Mouse (Mus musculus): ENCODE measurements around the gene Nceh1. TPM values are rescaled to one million over a fixed set of nuclear protein-coding genes. Genes with fewer than 3 reads are reported as not detected.

Nceh1 gene
- polyA plus RNA-seq, 1 experiment from 2014 or later = 13.8 TPM

- no peaks in the 10 kb centered on the region for H3K4me1 ChIP-seq (replicated peaks)
- no peaks in the 10 kb centered on the region for H3K9me3 ChIP-seq
- no peaks in the 10 kb centered on the region for H3K36me3 ChIP-seq
- 89% methylated on average over 9 of the region's 9 CpGs for WGBS
- no peak overlapping the region for H3K4me3 ChIP-seq
- no peak overlapping the region for H3K27ac ChIP-seq (replicated peaks)
- H3K4me2 ChIP-seq = no peak overlapping the region
- H3K9ac ChIP-seq = no peak overlapping the region
- ATAC-seq (ENCODE audit: low FRiP score, low read depth) = no peak
- no peaks in the 10 kb centered on the region for H3K27me3 ChIP-seq
Measured at GRCm38 (mm10) chr3:27322591-27322990, 139.8 kb downstream of the Nceh1 start.

- Histone ChIP-seq H3K27ac (replicated peaks) (no peak overlapping the region), H3K9me3 (no peaks in the 10 kb centered on the region), H3K4me3 (no peak overlapping the region), H3K4me1 (replicated peaks) (no peaks in the 10 kb centered on the region), H3K4me2 (no peak overlapping the region), H3K27me3 (no peaks in the 10 kb centered on the region), H3K9ac (no peak overlapping the region), H3K36me3 (no peaks in the 10 kb centered on the region)
- 77% methylated on average over 5 of the region's 5 CpGs for WGBS
- no peak for ATAC-seq (ENCODE audit: low FRiP score, low read depth)
Measured at GRCm38 (mm10) chr3:27323551-27323950, 140.8 kb downstream of the Nceh1 start.

DNA sequence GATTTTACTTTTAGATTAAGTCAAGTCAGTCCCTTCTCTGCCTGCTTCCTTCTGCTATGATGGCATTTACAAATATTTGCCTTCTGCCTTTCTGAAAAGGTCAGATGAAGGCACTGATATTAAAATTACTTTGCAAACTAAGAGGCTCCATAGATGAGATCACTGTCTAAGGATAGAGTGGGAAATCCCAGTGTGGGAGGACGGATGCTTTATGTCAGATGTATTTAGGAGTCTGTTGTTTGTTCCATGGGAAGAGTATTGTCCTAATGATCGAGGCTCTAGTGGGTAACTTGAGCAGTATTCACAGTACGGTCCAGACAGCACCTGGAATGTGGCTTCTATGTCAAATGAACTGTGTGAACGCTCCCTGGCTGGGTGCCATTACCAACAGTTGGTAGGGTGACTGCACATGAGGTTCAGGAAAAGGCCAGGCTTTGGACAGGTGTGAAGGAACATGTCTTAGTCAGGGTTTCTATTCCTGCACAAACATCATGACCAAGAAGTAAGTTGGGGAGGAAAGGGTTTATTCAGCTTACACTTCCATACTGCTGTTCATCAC is 143.9 kb downstream of the Nceh1 start:
- Histone ChIP-seq H3K9me3 (no peaks in the 10 kb centered on the region), H3K36me3 (no peaks in the 10 kb centered on the region), H3K9ac (no peak overlapping the region), H3K4me2 (no peak overlapping the region), H3K27ac (replicated peaks) (no peak overlapping the region), H3K4me3 (no peak overlapping the region), H3K4me1 (replicated peaks) (no peaks in the 10 kb centered on the region), H3K27me3 (no peaks in the 10 kb centered on the region)
- 68% methylated on average over 4 of the region's 4 CpGs for WGBS
- no peak for ATAC-seq (ENCODE audit: low FRiP score, low read depth)

DNA sequence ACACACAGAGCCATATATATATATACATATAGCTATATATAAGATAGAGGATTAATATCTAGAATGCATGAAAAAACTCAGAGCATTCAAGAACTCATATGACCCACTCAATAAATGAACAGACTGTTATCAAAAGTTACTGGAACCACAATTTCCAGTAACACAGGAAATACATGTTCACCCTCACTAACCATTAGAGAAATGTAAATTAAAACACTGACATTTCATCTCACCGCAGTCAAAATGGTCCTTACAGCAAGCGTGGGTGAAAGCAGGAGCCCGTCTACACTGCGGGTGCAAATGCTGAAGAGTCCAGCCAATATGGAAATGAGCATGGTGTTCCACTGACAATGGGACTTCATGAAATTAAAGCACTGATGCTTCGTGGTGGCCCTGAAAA is 147.9 kb downstream of the Nceh1 start:
- no peaks in the 10 kb centered on the region for H3K9me3 ChIP-seq
- H3K36me3 ChIP-seq = no peaks in the 10 kb centered on the region
- H3K4me2 ChIP-seq = no peak overlapping the region
- WGBS = 90% methylated on average over 5 of the region's 5 CpGs
- H3K27me3 ChIP-seq = no peaks in the 10 kb centered on the region
- no peak for ATAC-seq (ENCODE audit: low FRiP score, low read depth)
- H3K9ac ChIP-seq = no peak overlapping the region
- H3K4me3 ChIP-seq = no peak overlapping the region
- H3K4me1 ChIP-seq (replicated peaks) = no peaks in the 10 kb centered on the region
- no peak overlapping the region for H3K27ac ChIP-seq (replicated peaks)

Other genes with a start within 250 kb of the Nceh1 start
- 13.6 and 13.9 TPM in 2 replicates for gene Ect2, start 29.1 kb upstream of the Nceh1 start, polyA plus RNA-seq (2015; fragmentation: Nextera tagmentation; extraction: Ambion mirVana)
- gene Tnfsf10, start 134.1 kb downstream of the Nceh1 start, polyA plus RNA-seq (2015; fragmentation: Nextera tagmentation; extraction: Ambion mirVana) = 0.12 and 0.33 TPM in 2 replicates
- gene Ghsr, start 188.4 kb downstream of the Nceh1 start, polyA plus RNA-seq (2015; fragmentation: Nextera tagmentation; extraction: Ambion mirVana) = 0.33 and 0.77 TPM in 2 replicates

Measured in hindbrain, embryonic 15.5 days (tissue).